Mouse (Mus musculus) left cerebral cortex, postnatal 10 days (tissue): ENCODE measurements around the gene Sprr2a1. TPM values are rescaled to one million over a fixed set of nuclear protein-coding genes. Genes with fewer than 3 reads are reported as not detected.
"Not testable (repeated sequence)": the region's sequence is repeated elsewhere in the genome, so short reads cannot be mapped to it uniquely, and the experiment has no call there.

Source experiments
- DNase-seq, 2 experiments: peaks; one replicate each; pipeline ENCODE4 v3.0.0; 2021 to 2022; ENCODE audit warnings: low spot score in 2 of 2, mixed read lengths in 1 of 2; ENCODE audit errors: extremely low spot score in 1 of 2
- intact Hi-C: fragments of 180-260 bp; cut with DNase I; formaldehyde crosslinking; loops from one replicate; pipeline ENCODE4 v1.15.1; 2025
- total RNA-seq, 2 experiments: library from RNA; stranded (reverse); gene quantifications; 2 replicates each; pipeline ENCODE4 v1.2.3; 2021

The Sprr2a1 gene
- total RNA-seq = not detected

- intact Hi-C loops = not testable (repeated sequence)
Measured at GRCm38 (mm10) chr3:92215569-92215968, at the start of gene Sprr2a1, which contains the start of gene Sprr2a2. Gene Sprr2a1, plus strand, starts transcription at chr3:92215799. Gene Sprr2a2, plus strand, starts transcription at chr3:92215920.

GRCm38 (mm10) chr3:92169847-92170246, 45.8 kb upstream of the Sprr2a1 start:
- no peak for DNase-seq
- intact Hi-C loops = no loop called here

More at GRCm38 (mm10) chr3:92215569-92215968, at the start of gene Sprr2a1, which contains the start of gene Sprr2a2:
- not testable (repeated sequence) for DNase-seq

- DNase-seq = no peak
Measured at GRCm38 (mm10) chr3:92176880-92177279, 38.7 kb upstream of the Sprr2a1 start.

GRCm38 (mm10) chr3:92195512-92196200, 19.9 kb upstream of the Sprr2a1 start:
- intact Hi-C loops = no loop called here
- peak in 1 of 2 experiments; percentile 8 for DNase-seq

More at GRCm38 (mm10) chr3:92176880-92177279, 38.7 kb upstream of the Sprr2a1 start:
- intact Hi-C loops = no loop called here

- intact Hi-C loops, DNase-seq: not testable (repeated sequence)
Measured at GRCm38 (mm10) chr3:92211133-92211925, 4.3 kb upstream of the Sprr2a1 start.

GRCm38 (mm10) chr3:92212059-92212458, 3.5 kb upstream of the Sprr2a1 start:
- DNase-seq, intact Hi-C loops: not testable (repeated sequence)

- intact Hi-C loops, DNase-seq: not testable (repeated sequence)
Measured at GRCm38 (mm10) chr3:92213651-92214050, 1.9 kb upstream of the Sprr2a1 start.

GRCm38 (mm10) chr3:92219031-92219430, 3.4 kb downstream of the Sprr2a1 start:
- intact Hi-C loops, DNase-seq: not testable (repeated sequence)

- intact Hi-C loops, DNase-seq: not testable (repeated sequence)
Measured at GRCm38 (mm10) chr3:92223708-92224107, 8.1 kb downstream of the Sprr2a1 start.

- intact Hi-C loops, DNase-seq: not testable (repeated sequence)
Measured at GRCm38 (mm10) chr3:92227410-92227809, 11.8 kb downstream of the Sprr2a1 start.

- intact Hi-C loops, DNase-seq: not testable (repeated sequence)
Measured at GRCm38 (mm10) chr3:92236463-92237189, 21.0 kb downstream of the Sprr2a1 start.

- intact Hi-C loops, DNase-seq: not testable (repeated sequence)
Measured at GRCm38 (mm10) chr3:92238736-92239135, 23.1 kb downstream of the Sprr2a1 start.

GRCm38 (mm10) chr3:92239197-92239596, 23.6 kb downstream of the Sprr2a1 start:
- intact Hi-C loops, DNase-seq: not testable (repeated sequence)

- intact Hi-C loops, DNase-seq: not testable (repeated sequence)
Measured at GRCm38 (mm10) chr3:92244833-92245232, 29.2 kb downstream of the Sprr2a1 start.

- DNase-seq, intact Hi-C loops: not testable (repeated sequence)
Measured at GRCm38 (mm10) chr3:92246245-92246644, 30.6 kb downstream of the Sprr2a1 start.

- intact Hi-C loops, DNase-seq: not testable (repeated sequence)
Measured at GRCm38 (mm10) chr3:92248494-92248893, 32.9 kb downstream of the Sprr2a1 start.

GRCm38 (mm10) chr3:92250450-92250849, 34.9 kb downstream of the Sprr2a1 start:
- intact Hi-C loops, DNase-seq: not testable (repeated sequence)

GRCm38 (mm10) chr3:92253860-92254259, 38.3 kb downstream of the Sprr2a1 start:
- DNase-seq, intact Hi-C loops: not testable (repeated sequence)

GRCm38 (mm10) chr3:92258526-92258925, 42.9 kb downstream of the Sprr2a1 start:
- intact Hi-C loops, DNase-seq: not testable (repeated sequence)
